Mouse (Mus musculus) hindbrain, embryonic 16.5 days (tissue): ENCODE results near the gene Nek5. TPM values are rescaled to one million over a fixed set of nuclear protein-coding genes. Genes with fewer than 3 reads are reported as not detected.

Experiments used
- ATAC-seq: fragments of 200-750 bp; cut with Nextera tagmentation; 2 replicates; pipeline ENCODE4 v1.8.0; 2017; ENCODE audit warnings: moderate TSS enrichment, moderate library complexity
- H3K27ac ChIP-seq: fragments of 300-500 bp; sonication (generic); 2 replicates; pipeline ENCODE4 v1.5.1; 2014; ENCODE audit warnings: low read depth, mild to moderate bottlenecking, control low read depth, low read length, moderate library complexity
- H3K27me3 ChIP-seq: fragments of 300-500 bp; sonication (generic); replicated peaks from 2 replicates; pipeline ENCODE4 v1.6.1; 2014; ENCODE audit warnings: low read length; ENCODE audit not compliant: control insufficient read depth, insufficient read depth
- H3K36me3 ChIP-seq: fragments of 300-500 bp; sonication (generic); 2 replicates; pipeline ENCODE4 v1.6.1; 2014; ENCODE audit warnings: mild to moderate bottlenecking, low read length, moderate library complexity, mixed read lengths; ENCODE audit not compliant: control insufficient read depth, insufficient read depth
- H3K4me1 ChIP-seq: fragments of 300-500 bp; sonication (generic); 2 replicates; pipeline ENCODE4 v1.6.1; 2014; ENCODE audit warnings: low read depth, low read length; ENCODE audit not compliant: control insufficient read depth, insufficient read depth
- H3K4me2 ChIP-seq: fragments of 300-500 bp; sonication (generic); 2 replicates; pipeline ENCODE4 v1.6.1; 2014; ENCODE audit warnings: mild to moderate bottlenecking, low read length, control low read depth, moderate library complexity
- H3K4me3 ChIP-seq: fragments of 300-500 bp; sonication (generic); 2 replicates; pipeline ENCODE4 v1.5.1; 2014; ENCODE audit warnings: mild to moderate bottlenecking, low read length, control low read depth, moderate library complexity
- H3K9ac ChIP-seq: fragments of 300-500 bp; sonication (generic); 2 replicates; pipeline ENCODE4 v1.6.1; 2014; ENCODE audit warnings: low read depth, mild to moderate bottlenecking, control low read depth, low read length, moderate library complexity
- H3K9me3 ChIP-seq: fragments of 300-500 bp; sonication (generic); 2 replicates; pipeline ENCODE4 v1.6.1; 2014; ENCODE audit warnings: mild to moderate bottlenecking, low read length, moderate library complexity; ENCODE audit not compliant: control insufficient read depth
- WGBS: fragments of 180-500 bp; shearing (Covaris S2); extraction: QIAGEN DNeasy Blood & Tissue Kit; methylation state at CpG from one replicate; pipeline ENCODE4 v1.1.7; 2014; 5-methylcytosine and 5-hydroxymethylcytosine counted together
- polyA plus RNA-seq: library from polyadenylated mRNA; unstranded; fragments of >200 nt; fragmentation: Nextera tagmentation; extraction: Ambion mirVana; gene quantifications from 2 replicates; pipeline ENCODE4 v1.2.1, GENCODE M21; 2015

The Nek5 gene
- polyA plus RNA-seq, result 1.4 and 1.6 TPM in 2 replicates

DNA sequence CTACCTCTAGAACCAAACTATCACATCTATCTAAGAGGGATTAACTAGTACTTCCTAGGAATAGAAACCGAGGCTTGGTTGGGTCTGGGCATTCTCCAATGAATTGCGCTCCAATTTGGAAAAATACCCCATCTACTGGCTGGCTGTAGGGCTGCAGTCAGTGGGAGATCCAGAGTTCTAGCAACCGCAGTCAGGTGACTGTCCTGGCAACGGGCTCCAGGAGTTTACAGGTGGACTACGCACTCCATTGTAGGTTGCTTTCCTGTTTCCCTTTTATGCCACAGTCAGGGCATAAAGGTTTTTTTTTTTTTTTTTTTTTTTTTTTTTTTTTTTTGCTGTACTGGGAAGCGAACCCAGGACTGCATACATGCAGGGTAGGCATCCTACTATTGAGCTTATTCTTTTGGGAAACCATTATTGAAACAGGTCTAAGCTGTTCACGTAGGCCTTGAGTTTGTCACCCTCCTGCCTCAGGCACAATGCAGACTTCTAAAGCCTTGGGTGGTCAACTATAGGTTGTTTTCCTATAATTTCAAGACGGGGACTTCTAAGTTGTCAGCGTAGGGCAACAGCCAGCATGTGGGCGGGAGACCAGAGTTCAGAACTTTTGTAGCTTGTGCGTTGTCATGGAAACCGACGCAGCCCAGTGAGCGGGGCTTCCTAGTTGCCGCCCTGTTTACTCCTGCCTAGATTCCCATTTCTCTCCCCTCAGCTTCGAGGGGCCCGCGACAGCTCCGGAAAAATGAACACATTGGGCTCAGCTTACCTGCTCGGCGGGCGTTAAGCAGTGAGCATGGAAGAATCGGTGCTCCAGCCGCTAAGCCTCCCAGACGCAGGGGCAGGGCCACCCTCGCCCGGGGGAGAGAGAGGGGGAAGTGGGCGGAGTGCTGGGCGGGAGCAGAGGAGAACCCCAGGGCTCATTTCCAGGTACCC lies at the start of gene Nek5:
TSS of gene Nek5 (minus strand) at position 834 of the 933 bp plus-strand sequence.
- H3K4me3 ChIP-seq, result peak within 1 kb of the TSS; percentile 38
- peaks cover 5% of the 10 kb centered on the region for H3K36me3 ChIP-seq
- H3K4me2 ChIP-seq, result peak within 1 kb of the TSS; percentile 70
- no peaks in the 10 kb centered on the region for H3K9me3 ChIP-seq
- WGBS, result under 1% methylated on average over 29 of the region's 29 CpGs
- peak; percentile 86 for ATAC-seq
- peak within 1 kb of the TSS; percentile 11 for H3K9ac ChIP-seq
- H3K27ac ChIP-seq, result no peak within 1 kb of the TSS
- no peaks in the 10 kb centered on the region for H3K27me3 ChIP-seq
- peaks cover 3% of the 10 kb centered on the region; the same call in 1 of the 2 replicates for H3K4me1 ChIP-seq

DNA sequence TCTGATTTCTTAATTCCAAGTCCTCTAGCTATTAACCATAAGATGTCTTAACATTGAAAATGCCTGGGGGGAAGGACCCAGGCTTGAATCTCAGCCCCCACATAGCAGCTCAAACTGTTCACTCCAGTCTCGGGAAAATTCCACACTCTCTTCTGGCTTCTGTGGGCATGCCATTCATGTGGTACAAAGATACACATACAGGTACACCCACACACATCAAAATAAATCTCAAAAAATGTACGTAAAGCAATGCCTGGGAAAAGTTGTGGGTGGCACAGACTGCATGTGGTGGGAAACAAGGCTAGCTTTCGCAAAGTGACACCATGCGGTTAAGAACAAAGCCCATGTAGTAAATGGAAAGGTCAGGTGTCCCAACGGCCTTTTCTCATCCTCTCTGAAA lies 44.3 kb upstream of the Nek5 start:
- WGBS, result 89% methylated on average over 5 of the region's 5 CpGs
- ATAC-seq, result no peak

DNA sequence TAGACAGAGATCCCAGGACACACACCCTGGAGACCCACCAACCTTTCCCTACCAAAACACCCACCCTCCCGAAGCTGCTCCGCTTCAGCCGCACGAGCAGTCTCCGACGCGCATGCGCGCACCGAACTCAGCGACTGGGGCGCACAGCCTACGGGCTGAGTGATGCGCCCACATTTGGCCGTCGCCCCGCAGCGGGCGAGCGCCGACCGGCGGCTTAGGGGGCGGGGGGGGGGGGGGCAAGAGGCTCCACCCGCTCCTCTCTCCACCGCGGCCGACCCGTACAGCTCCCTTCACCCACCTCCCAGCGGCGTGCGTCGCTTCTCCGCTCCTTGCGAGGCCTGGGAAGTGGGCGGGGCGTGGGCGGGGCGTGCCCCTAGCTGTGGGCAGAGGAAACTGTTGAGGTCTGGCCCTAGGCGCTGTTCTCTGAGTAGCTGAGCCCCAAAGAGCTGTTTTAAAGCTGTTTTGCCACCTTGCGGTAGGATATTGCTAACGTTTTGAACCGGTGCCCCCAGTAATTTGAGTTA lies 41.3 kb upstream of the Nek5 start, which contains the start of gene Nek3:
TSS of gene Nek3 (minus strand) at position 356 of the 524 bp plus-strand sequence.
- peaks cover 2% of the 10 kb centered on the region for H3K4me1 ChIP-seq
- H3K27me3 ChIP-seq, result no peaks in the 10 kb centered on the region
- peak within 1 kb of the TSS; percentile 73 for H3K9ac ChIP-seq
- H3K27ac ChIP-seq, result peak within 1 kb of the TSS; percentile 84
- peak; percentile 99 for ATAC-seq
- H3K9me3 ChIP-seq, result no peaks in the 10 kb centered on the region
- peak within 1 kb of the TSS; percentile 59 for H3K4me3 ChIP-seq
- H3K36me3 ChIP-seq, result peaks cover 3% of the 10 kb centered on the region; the same call in 1 of the 2 replicates
- H3K4me2 ChIP-seq, result peak within 1 kb of the TSS; percentile 57
- 1% methylated on average over 25 of the region's 43 CpGs for WGBS

More for the DNA sequence above, 44.3 kb upstream of the Nek5 start:
- no peak overlapping the region for H3K27ac ChIP-seq
- H3K4me2 ChIP-seq, result no peak overlapping the region
- H3K9me3 ChIP-seq, result no peaks in the 10 kb centered on the region
- no peak overlapping the region for H3K9ac ChIP-seq
- H3K36me3 ChIP-seq, result peaks cover 3% of the 10 kb centered on the region; the same call in 1 of the 2 replicates
- H3K4me3 ChIP-seq, result no peak overlapping the region
- no peaks in the 10 kb centered on the region for H3K27me3 ChIP-seq
- peaks cover 2% of the 10 kb centered on the region for H3K4me1 ChIP-seq

DNA sequence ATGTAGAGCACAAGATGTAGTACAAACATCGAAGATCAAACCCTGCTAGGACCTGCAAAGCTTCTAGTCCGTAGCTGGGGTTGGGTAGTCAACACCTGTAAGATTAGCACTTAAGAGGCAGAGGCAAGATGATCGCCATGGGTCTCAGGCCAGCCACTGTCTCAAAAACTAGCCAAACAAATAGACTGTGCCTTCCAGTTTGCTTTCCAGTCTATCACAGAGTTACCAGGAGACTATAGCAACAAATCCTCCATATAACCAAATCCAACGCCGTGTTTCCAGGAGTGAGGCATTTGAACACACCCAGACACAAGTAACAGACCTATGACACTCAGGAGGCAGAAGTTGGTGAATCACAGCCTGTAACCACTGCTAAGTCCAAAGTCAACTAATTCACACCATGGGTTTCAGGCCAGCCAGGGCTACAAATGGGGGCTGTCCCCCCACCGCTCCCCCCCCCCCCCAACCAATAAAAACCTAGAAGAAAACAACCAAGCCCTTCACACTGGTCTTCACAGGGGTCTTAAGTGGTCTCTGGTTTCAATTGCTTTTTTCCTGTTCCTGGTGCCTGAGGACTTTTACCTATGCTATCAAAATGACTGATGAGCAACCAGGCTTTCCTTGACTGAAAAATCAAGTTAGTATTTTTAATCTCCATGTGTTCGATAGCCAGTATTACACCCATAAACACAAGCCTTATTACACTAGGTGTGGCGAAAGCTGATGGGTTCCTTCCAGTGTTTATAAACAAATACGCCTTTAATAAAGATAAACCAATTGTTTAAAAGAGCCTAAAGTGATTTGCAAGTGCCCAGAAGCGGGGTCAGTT lies 40.6 kb upstream of the Nek5 start:
- Histone ChIP-seq H3K27me3 (no peaks in the 10 kb centered on the region), H3K9ac (peak overlapping the region; percentile 73), H3K4me3 (peak overlapping the region; percentile 59), H3K36me3 (peaks cover 3% of the 10 kb centered on the region; the same call in 1 of the 2 replicates), H3K9me3 (no peaks in the 10 kb centered on the region), H3K4me1 (peaks cover 2% of the 10 kb centered on the region), H3K27ac (peak overlapping the region; percentile 84; the same call in 1 of the 2 replicates), H3K4me2 (peak overlapping the region; percentile 57)
- 52% methylated on average over 10 of the region's 10 CpGs for WGBS
- peak; percentile 57 for ATAC-seq

DNA sequence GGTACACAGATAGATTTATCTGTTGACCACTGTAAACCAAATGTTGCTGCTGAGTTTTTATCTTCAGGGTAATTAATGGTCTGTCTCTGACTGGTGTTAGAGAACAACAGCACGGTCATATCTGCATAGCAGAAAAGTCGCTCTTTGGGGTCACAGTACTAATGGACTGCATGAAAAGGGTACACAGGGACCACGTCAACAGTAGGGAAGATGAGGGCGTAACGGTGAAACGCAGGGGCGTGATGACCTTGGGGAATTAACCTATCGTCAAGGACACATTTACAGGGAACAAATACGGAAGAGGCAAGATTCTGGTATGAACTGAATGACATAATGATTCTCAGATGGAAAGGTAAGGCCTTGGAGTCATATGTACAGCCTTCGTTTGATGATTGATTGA lies 39.6 kb upstream of the Nek5 start:
- no peak for ATAC-seq
- Histone ChIP-seq H3K9me3 (no peaks in the 10 kb centered on the region), H3K27me3 (no peaks in the 10 kb centered on the region), H3K4me2 (no peak overlapping the region), H3K9ac (no peak overlapping the region), H3K36me3 (peaks cover 6% of the 10 kb centered on the region; the same call in 1 of the 2 replicates), H3K4me3 (no peak overlapping the region), H3K4me1 (peaks cover 2% of the 10 kb centered on the region), H3K27ac (no peak overlapping the region)
- WGBS, result 91% methylated on average over 10 of the region's 10 CpGs

DNA sequence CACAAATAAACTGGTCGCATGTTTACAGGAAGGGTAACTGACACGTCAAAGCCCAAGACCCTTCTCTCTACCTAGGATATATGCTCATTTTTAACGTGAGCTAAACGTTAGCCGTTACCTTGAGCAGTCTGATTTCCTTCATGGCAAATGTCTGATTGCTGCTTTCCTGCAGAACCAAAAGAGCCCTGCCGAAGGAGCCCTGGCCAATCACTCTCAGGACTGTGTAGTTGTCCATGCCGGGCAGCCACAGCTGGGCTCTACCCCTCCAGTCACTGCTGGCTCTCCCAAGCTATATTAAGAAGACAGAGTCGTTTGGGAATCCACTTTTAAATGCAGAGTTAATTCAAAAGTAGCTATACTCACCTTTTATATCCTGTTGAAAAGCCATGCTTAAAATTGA lies 37.4 kb upstream of the Nek5 start:
- Histone ChIP-seq H3K9me3 (no peaks in the 10 kb centered on the region), H3K27me3 (no peaks in the 10 kb centered on the region), H3K36me3 (0 out of 2 replicates have a peak, but pooled peaks cover 3% of the 10 kb centered on the region), H3K4me1 (peaks cover 2% of the 10 kb centered on the region), H3K4me2 (no peak overlapping the region), H3K4me3 (no peak overlapping the region), H3K27ac (no peak overlapping the region), H3K9ac (no peak overlapping the region)
- ATAC-seq, result no peak
- 91% methylated on average over 8 of the region's 8 CpGs for WGBS

DNA sequence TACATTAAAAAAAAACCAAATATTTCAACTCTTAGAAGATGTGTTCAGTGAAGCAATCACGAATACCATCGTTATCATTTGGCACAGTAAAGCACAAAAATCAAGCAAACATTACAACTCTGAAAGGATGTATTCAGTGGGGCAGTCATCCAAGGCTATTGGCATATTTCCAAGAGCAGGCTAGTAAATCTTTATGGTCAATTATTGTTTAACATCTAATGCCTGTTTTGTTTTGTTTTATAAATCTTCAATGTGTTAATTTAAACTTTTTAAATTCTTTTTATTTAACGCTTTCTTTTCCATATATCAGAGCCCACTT lies 25.5 kb upstream of the Nek5 start:
- H3K27me3 ChIP-seq, result no peaks in the 10 kb centered on the region
- 74% methylated on average over 3 of the region's 3 CpGs for WGBS
- no peak for ATAC-seq
- H3K9ac ChIP-seq, result no peak overlapping the region
- H3K36me3 ChIP-seq, result peaks cover 3% of the 10 kb centered on the region; the same call in 1 of the 2 replicates
- no peak overlapping the region for H3K4me3 ChIP-seq
- no peaks in the 10 kb centered on the region for H3K4me1 ChIP-seq
- H3K9me3 ChIP-seq, result no peaks in the 10 kb centered on the region
- H3K4me2 ChIP-seq, result no peak overlapping the region
- H3K27ac ChIP-seq, result no peak overlapping the region

DNA sequence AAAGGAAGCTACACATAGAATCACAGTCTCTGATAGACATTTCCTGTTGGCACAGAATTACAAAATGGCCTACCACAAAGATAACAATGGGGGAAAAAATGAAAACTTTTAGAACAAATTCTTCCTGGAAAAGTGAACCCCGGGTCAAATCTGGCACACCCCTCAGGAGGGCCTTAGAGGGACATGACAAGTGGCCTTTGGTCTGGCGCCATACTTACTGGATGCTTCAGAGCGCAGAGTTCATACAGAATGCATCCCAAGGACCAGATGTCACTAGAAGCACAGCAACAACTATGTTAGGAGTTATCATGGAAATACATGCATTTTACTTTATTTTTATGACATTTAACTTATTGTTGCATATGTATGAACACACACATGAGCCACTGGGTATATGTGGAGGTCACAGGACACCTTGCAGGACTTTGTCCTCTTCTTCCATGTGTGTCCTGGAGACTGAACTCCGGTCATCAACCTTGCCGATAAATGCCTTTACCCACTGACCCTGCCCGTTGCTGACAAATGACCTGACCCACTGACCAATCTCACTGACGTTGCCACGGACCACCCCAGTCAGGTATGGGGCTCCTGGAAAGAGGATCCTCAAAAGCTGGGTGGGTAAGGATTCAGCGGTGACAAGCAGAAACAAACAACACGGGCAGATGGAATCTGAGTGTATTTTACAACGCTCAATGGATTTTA lies 24.9 kb upstream of the Nek5 start:
- 93% methylated on average over 11 of the region's 11 CpGs for WGBS
- ATAC-seq, result no peak
- no peak overlapping the region for H3K27ac ChIP-seq
- no peak overlapping the region for H3K4me2 ChIP-seq
- no peaks in the 10 kb centered on the region for H3K27me3 ChIP-seq
- H3K4me1 ChIP-seq, result no peaks in the 10 kb centered on the region
- H3K4me3 ChIP-seq, result no peak overlapping the region
- no peaks in the 10 kb centered on the region for H3K36me3 ChIP-seq
- H3K9ac ChIP-seq, result no peak overlapping the region
- H3K9me3 ChIP-seq, result no peaks in the 10 kb centered on the region
